Mouse (Mus musculus): ENCODE measurements around the gene Rprd1b. TPM values are rescaled to one million over a fixed set of nuclear protein-coding genes. Genes with fewer than 3 reads are reported as not detected.

Gene Rprd1b
- polyA plus RNA-seq, 2 experiments = 14.1 to 21.6 TPM

DNA sequence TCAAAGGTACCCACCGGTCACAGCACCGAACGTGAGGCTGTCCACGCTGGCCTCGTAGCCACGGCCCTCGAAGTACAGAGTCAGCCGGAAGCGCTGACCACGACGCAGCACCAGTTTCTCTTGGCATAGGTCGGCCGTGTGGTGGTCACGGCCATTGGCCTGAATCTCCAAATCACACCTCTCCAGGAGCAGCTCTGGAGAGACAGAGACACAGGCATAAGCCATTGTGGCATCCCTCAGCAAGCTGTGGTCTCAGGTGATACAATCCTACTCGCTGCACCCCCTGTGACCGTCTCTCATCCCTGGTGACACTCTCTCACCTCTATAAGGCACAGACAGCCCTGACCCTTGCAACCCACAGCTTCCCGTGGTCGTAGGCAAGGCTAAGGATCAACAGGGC, 114.7 kb downstream of the Rprd1b start:
- peaks cover 50% of the 10 kb centered on the region for H3K36me3 ChIP-seq (replicated peaks; ENCODE audit: control insufficient read depth, insufficient read depth, low read depth)
- peaks cover 54 to 58% of the 10 kb centered on the region in 2 experiments for H3K4me1 ChIP-seq (replicated peaks; ENCODE audit: control insufficient read depth in 2 of 2, insufficient read depth in 2 of 2, low read length in 1 of 2)
- H3K4me2 ChIP-seq (ENCODE audit: low read depth) = peak overlapping the region; percentile 94
- H3K27ac ChIP-seq = peak overlapping the region; percentile 97
- TF ChIP-seq CTCF (IDR thresholded peaks at IDR 0.05; ENCODE audit: low read depth) (no peak), EP300 (IDR thresholded peaks at IDR 0.05; ENCODE audit: low read depth) (no peak)
- H3K4me3 ChIP-seq (ENCODE audit: insufficient read depth in 1 of 2, low read depth in 2 of 2, low read length in 2 of 2) = peak overlapping the region; percentile 47 to 69
- WGBS (ENCODE audit: insufficient replicate concordance) = 65% methylated on average over 18 of the region's 18 CpGs
- H3K9ac ChIP-seq (replicated peaks) = peak overlapping the region; percentile 85
- no peaks in the 10 kb centered on the region for H3K9me3 ChIP-seq (ENCODE audit: control insufficient read depth, low read length)
- no peak for ATAC-seq (ENCODE audit: insufficient read depth)
- no peaks in the 10 kb centered on the region for H3K27me3 ChIP-seq (ENCODE audit: control insufficient read depth, insufficient read depth, low read length)
- DNase-seq (ENCODE audit: low read depth in 3 of 3, low spot score in 3 of 3) = no peak

DNA sequence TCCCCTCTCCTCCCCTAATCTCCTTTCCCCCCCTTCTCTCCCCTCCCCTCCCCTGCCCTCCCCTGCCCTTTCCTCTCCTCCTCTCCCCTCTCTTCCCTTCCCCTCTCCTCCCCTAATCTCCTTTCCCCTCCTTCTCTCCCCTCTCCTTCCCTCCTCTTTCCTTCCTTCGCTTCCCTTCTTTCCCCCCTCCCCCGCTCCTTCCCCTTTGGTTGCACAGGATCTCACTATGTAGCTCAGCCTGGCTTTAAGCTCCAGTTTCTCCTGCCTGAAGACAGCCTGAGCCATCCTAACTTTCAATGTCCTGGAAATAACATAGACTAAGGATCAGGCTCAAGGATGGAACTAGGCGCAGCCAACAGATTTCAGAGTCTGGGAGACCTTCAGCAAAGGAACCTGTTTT, 115.5 kb downstream of the Rprd1b start:
- H3K4me3 ChIP-seq (ENCODE audit: insufficient read depth in 1 of 2, low read depth in 2 of 2, low read length in 2 of 2) = peak overlapping the region; percentile 69 to 75
- no peak for DNase-seq (ENCODE audit: low read depth in 3 of 3, low spot score in 3 of 3)
- no peaks in the 10 kb centered on the region for H3K27me3 ChIP-seq (ENCODE audit: control insufficient read depth, insufficient read depth, low read length)
- peak overlapping the region; percentile 85 for H3K9ac ChIP-seq (replicated peaks)
- peak overlapping the region; percentile 94 for H3K4me2 ChIP-seq (ENCODE audit: low read depth)
- WGBS (ENCODE audit: insufficient replicate concordance) = 52% methylated on average over 3 of the region's 3 CpGs
- TF ChIP-seq CTCF (IDR thresholded peaks at IDR 0.05; ENCODE audit: low read depth) (no peak), EP300 (IDR thresholded peaks at IDR 0.05; ENCODE audit: low read depth) (no peak)
- peaks cover 41% of the 10 kb centered on the region for H3K36me3 ChIP-seq (replicated peaks; ENCODE audit: control insufficient read depth, insufficient read depth, low read depth)
- peak overlapping the region; percentile 97 for H3K27ac ChIP-seq
- no peak for ATAC-seq (ENCODE audit: insufficient read depth)
- H3K4me1 ChIP-seq (replicated peaks; ENCODE audit: control insufficient read depth in 2 of 2, insufficient read depth in 2 of 2, low read length in 1 of 2) = peaks cover 54 to 58% of the 10 kb centered on the region in 2 experiments
- H3K9me3 ChIP-seq (ENCODE audit: control insufficient read depth, low read length) = no peaks in the 10 kb centered on the region

DNA sequence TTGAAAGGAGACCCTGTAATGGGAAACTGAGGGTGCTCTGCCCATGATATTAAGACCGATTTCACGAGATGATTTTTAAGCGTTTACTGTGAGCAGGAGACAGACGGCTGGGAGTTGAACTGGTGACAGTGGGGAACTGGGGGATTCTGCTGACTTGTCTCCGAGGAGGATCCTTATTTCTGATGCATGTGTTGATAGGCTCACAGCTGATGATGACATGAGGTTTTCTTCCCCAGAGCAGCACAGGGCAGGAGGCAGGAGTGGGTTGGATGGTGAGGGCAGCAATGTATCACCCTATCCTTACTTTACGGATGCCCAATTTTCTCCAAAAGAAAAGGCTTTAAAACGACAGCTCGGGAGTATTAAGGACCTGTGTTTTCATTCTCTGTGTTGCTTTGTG, 116.0 kb downstream of the Rprd1b start:
- Histone ChIP-seq H3K4me3 (ENCODE audit: insufficient read depth in 1 of 2, low read depth in 2 of 2, low read length in 2 of 2) (peak overlapping the region; percentile 69 to 75), H3K9me3 (ENCODE audit: control insufficient read depth, low read length) (no peaks in the 10 kb centered on the region), H3K9ac (replicated peaks) (peak overlapping the region; percentile 85), H3K4me2 (ENCODE audit: low read depth) (peak overlapping the region; percentile 94), H3K27ac (peak overlapping the region; percentile 97), H3K27me3 (ENCODE audit: control insufficient read depth, insufficient read depth, low read length) (no peaks in the 10 kb centered on the region), H3K4me1 (replicated peaks; ENCODE audit: control insufficient read depth in 2 of 2, insufficient read depth in 2 of 2, low read length in 1 of 2) (peaks cover 54 to 58% of the 10 kb centered on the region in 2 experiments), H3K36me3 (replicated peaks; ENCODE audit: control insufficient read depth, insufficient read depth, low read depth) (peaks cover 37% of the 10 kb centered on the region)
- no peak for DNase-seq (ENCODE audit: low read depth in 3 of 3, low spot score in 3 of 3)
- no peak for ATAC-seq (ENCODE audit: insufficient read depth)
- 41% methylated on average over 8 of the region's 8 CpGs for WGBS (ENCODE audit: insufficient replicate concordance)
- TF ChIP-seq EP300 (IDR thresholded peaks at IDR 0.05; ENCODE audit: low read depth) (no peak), CTCF (IDR thresholded peaks at IDR 0.05; ENCODE audit: low read depth) (no peak)

DNA sequence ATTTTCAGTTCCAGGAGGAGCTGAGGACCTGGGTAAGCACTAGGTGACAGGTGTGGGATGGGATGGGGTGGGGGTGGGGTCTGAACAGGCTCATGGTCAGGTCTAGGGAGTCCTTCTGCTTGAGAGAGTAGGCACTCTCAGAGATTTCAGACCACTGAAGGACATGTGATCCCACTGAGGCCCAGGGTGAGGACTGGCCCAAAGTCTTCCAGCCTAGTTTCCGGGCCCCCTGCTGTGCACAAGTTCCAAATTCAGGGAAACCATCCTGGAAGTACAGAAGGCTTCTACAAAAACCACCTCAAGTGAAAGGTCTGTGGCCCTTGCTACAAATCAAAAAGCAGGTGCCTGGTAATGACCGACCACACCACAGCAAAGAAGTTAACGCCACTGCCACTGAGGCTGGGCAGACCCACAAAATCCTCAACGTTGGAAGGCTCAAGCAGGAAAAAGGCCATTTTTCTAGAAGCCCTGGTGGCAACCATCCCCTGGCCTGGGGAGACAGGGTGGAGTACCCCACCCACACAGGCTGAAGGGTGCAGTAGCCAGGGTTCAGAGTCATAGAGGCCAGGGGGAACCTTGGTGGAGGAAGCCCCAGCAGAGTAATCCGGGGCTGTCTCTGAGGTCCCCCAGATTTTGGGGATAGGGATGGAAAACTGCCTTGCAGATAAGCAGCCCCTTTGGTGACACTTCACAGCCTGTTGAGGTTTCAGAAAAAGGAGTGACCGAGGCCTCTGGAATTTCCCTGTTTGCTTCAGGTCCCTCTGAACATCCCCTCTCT, 116.6 kb downstream of the Rprd1b start:
- DNase-seq (ENCODE audit: low read depth in 3 of 3, low spot score in 3 of 3) (no peak), ATAC-seq (ENCODE audit: insufficient read depth) (no peak)
- peaks cover 30% of the 10 kb centered on the region for H3K36me3 ChIP-seq (replicated peaks; ENCODE audit: control insufficient read depth, insufficient read depth, low read depth)
- peak overlapping the region; percentile 94 for H3K4me2 ChIP-seq (ENCODE audit: low read depth)
- H3K27me3 ChIP-seq (ENCODE audit: control insufficient read depth, insufficient read depth, low read length) = no peaks in the 10 kb centered on the region
- peaks cover 49 to 55% of the 10 kb centered on the region in 2 experiments for H3K4me1 ChIP-seq (replicated peaks; ENCODE audit: control insufficient read depth in 2 of 2, insufficient read depth in 2 of 2, low read length in 1 of 2)
- 68% methylated on average over 6 of the region's 6 CpGs for WGBS (ENCODE audit: insufficient replicate concordance)
- TF ChIP-seq CTCF (IDR thresholded peaks at IDR 0.05; ENCODE audit: low read depth) = no peak
- peak overlapping the region; percentile 69 to 75 for H3K4me3 ChIP-seq (ENCODE audit: insufficient read depth in 1 of 2, low read depth in 2 of 2, low read length in 2 of 2)
- no peaks in the 10 kb centered on the region for H3K9me3 ChIP-seq (ENCODE audit: control insufficient read depth, low read length)
- peak overlapping the region; percentile 97 for H3K27ac ChIP-seq
- H3K9ac ChIP-seq (replicated peaks) = peak overlapping the region; percentile 85

DNA sequence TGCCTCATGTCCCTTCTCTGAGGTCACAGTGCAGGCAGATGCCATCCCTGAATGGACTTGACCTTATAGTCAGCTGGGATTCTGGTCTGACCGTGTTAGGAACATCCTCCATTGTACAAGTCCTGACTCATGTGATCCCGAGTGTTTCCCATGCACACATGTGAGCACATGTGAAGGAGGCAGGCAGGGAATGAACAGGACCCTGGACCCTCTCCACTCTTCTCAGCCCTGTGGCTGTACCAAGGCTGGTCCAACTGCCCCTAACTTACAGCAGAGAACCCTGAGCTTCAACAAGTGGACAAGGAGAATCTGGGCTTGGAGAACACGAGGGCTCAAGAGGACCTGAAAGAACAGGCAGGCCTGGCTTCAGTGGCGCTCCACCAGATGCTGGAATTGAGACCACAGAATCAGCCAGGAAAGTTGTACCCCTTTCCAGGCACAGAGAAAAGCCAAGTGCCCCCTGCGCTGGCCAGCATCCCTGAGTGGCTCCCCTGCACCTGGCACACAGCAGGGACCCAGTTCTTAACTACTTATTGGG, 117.3 kb downstream of the Rprd1b start:
- H3K4me1 ChIP-seq (replicated peaks; ENCODE audit: control insufficient read depth in 2 of 2, insufficient read depth in 2 of 2, low read length in 1 of 2) = peaks cover 42 to 48% of the 10 kb centered on the region in 2 experiments
- DNase-seq (ENCODE audit: low read depth in 3 of 3, low spot score in 3 of 3) (no peak), ATAC-seq (ENCODE audit: insufficient read depth) (no peak)
- peak overlapping the region; percentile 85 for H3K9ac ChIP-seq (replicated peaks)
- H3K9me3 ChIP-seq (ENCODE audit: control insufficient read depth, low read length) = no peaks in the 10 kb centered on the region
- TF ChIP-seq CTCF (IDR thresholded peaks at IDR 0.05; ENCODE audit: low read depth) (no peak), EP300 (IDR thresholded peaks at IDR 0.05; ENCODE audit: low read depth) (no peak)
- H3K4me2 ChIP-seq (ENCODE audit: low read depth) = peak overlapping the region; percentile 94
- peak overlapping the region; percentile 69 to 75 for H3K4me3 ChIP-seq (ENCODE audit: insufficient read depth in 1 of 2, low read depth in 2 of 2, low read length in 2 of 2)
- H3K27ac ChIP-seq = peak overlapping the region; percentile 97
- no peaks in the 10 kb centered on the region for H3K27me3 ChIP-seq (ENCODE audit: control insufficient read depth, insufficient read depth, low read length)
- WGBS (ENCODE audit: insufficient replicate concordance) = 52% methylated on average over 5 of the region's 5 CpGs
- peaks cover 24% of the 10 kb centered on the region for H3K36me3 ChIP-seq (replicated peaks; ENCODE audit: control insufficient read depth, insufficient read depth, low read depth)

All from liver, embryonic 14.5 days (tissue).